Mouse (Mus musculus) CH12F3 (cell line): Measurements from ENCODE around the gene Ccdc38.
"Not testable (repeated sequence)": the region's sequence is repeated elsewhere in the genome, so short reads cannot be mapped to it uniquely, and the experiment has no call there.

Experiments
- in situ Hi-C: fragments of 300-500 bp; cut with MboI; formaldehyde crosslinking; loops from 2 replicates; pipeline ENCODE4 v1.14.3; 2020; ENCODE audit warnings: low sequenced_read_pairs

Gene Ccdc38

DNA sequence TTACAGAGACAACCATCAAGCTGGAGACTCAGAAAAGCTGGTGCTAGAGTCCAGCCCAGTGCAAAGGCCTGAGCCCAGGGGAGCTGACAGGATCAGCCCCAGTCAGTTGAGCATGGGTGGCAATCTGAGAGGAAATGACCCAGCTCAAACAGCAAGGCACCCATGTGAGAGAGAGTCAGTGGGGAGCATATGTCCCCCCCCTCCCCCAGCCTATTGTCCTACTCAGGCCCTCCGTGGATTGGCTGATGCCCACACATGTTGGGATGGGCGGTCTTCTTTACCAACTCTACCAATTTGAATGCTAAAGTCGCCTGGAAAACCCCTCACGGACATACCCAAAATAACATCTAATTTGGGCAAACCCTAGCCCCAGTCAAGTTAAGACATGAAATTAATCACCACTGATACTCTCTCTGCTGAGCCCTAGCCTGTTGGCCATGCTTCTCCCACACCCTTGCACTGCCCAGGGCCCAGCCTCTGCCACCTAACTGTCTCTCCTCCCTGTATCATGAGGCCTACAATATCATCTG is 7.4 kb downstream of the Ccdc38 start:
- in situ Hi-C loops, result no loop called here

DNA sequence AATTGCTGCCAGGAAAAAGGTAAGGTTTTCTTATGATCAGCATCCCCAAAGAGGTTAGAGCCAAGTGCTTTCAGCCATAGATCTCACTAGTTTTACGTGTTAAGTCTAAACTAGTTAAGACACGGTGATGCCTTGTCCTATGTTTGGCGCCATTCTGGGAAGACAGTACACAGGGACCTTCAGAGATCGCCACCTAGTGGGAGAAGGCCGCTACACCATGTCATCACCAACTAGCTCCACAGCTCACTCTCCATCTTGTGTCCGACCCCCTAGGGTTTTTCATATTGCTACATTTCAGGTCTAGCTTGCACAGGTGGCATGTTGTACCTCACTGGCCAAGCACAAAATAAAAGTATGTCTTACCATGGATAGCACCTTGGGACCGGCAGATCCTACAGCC is 8.6 kb downstream of the Ccdc38 start:
- in situ Hi-C loops, result no loop called here

DNA sequence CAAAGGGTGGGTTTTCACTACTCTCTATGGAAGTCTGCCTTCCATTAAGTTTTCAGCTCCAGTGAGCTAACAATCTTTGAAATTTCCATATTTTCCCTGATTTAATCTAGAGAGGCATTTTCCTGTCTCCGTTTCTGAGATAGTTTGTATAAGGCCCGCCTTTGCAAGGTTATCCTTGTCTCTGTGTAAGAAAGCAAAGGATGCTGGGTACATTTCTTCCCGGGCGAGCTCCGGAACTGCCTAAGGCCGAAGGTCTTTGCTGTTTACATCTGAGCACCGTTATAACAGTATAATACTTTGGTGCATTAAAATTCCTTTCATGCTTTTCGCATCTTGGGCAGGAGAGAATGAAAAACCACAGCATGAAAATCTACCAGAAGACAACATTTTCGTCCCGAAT is 9.4 kb downstream of the Ccdc38 start:
- in situ Hi-C loops, result no loop called here

DNA sequence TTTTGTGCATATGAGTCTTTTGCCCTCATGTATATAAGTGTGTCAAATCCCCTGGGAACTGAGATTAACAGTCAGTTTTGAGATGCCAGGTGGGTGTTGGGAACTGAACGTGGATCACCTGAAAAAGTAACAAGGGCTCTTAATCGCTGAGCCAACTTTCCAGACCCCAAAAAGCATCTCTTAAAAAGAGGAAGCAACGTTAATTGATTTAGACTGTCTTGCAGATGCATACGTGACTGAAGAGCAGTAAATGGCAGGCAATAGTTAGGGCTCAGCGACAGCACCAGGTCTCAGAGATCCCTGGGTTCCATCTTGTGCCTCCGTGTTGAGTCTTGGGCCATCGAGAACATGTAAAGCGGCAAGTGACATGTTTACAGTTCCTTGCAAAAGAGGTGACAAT is 12.2 kb downstream of the Ccdc38 start:
- in situ Hi-C loops, result no loop called here

DNA sequence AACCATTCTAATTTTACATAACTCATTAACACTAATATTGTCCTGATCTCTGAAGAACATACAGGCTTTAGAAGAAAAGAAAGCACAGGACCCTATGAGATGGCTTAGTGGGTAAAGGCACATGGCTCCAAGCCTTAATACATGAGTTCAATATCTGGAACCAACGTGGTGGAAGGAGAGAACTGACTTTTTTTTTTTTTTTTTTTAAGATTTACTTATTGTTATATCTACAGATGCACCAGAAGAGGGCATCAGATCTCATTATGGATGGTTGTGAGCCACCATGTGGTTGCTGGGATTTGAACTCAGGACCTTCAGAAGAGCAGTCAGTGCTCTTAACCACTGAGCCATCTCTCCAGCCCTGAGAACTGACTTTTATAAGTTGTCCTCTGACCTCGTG is 17.5 kb downstream of the Ccdc38 start:
- in situ Hi-C loops, result not testable (repeated sequence)

DNA sequence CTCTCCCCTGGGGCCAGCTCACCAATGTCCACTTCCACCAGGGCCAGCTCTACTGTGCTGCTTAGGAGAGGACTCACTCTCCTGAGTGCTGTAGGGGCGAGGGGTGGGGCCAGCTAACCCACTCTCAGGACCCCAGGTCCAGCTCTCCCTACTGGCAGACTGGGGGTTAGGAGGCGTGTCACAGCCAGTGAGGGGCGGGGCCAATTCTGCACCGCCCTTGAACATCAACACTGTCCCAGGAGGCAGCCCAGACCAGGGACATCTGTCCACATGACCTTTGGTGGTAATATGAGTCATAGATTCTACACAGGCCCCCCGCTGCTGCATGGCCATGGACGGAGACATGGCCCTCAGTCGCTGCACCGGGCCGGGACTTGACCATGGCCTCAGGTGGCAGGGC is 19.4 kb downstream of the Ccdc38 start:
- in situ Hi-C loops, result no loop called here

DNA sequence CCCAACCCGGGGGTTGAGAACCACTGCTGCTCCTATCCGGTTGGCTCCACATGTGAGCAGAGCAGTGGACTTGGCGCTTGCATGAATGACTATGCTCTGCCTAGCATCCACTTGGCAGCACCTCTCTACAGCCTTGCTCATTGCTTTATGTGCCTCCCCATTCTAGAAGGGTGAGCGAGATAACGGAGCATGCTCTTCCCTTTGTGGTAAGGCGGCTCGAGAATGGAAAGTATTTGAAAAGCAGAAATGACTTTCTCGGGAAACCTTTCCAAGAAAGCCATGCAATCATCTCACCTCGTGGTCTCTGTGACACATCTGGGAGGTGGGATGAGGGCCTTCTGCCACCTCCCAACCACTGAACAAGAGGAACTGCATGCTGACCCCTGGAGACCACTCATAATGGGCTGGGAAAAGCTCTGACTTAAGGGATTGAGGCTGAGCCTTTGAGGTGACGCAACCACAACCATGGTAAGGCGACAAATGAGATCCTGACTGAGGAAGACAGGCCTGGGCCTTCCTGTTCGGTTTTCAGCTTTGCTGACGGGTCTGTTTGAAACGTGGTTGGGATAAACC is 24.2 kb downstream of the Ccdc38 start:
- in situ Hi-C loops, result no loop called here

DNA sequence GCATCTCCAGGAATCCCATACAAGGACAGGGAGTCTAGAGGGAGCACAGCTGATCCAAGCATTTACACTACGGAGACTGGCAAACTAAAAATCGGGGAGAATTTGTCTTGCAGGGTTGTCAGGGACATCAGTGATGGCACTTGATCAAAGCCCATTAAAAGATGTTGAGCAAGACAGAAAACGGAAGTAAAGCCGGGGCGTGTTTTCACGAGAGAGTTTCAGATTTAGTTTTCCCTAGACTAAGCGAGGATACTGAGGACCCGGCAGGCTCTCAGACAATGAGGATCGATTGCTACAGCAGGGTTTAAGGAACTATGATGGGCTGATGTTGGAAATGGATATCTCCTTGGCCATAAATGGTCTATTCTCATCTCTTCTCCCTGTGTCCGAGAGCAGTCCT is 26.6 kb downstream of the Ccdc38 start:
- in situ Hi-C loops, result no loop called here

DNA sequence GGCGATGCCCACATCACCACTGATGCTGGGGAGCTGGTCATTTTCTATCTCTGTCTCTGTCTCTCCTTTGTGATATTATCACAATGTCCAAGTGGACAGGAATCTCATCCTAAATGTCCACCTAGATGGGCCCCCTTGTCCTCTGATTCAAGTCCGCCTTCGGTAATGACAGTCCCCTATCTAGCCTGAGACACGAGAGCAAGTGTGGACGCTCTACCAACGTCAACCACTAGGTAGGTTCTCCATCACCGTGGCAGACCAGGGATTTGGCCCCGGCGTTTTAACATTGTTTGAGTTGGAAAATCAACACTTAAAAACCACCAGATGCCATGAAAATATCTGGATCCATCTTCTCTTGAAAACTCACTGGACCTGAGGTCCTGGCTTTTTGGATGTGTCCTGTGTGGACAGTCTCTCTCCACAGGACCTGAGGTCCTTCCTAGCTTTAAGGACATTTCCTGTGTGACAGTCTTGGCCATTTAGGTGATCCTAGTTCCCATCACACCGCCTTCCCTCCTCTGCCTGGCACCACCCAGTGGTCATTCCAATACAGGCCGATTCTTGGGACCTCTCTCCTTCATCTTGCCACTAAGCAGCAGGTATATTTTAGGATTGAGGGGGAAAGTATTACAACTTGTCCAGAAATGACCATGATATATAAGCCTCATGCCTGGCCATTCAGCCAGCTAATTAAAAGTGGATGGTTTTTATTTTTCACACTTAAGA is 27.6 kb downstream of the Ccdc38 start:
- in situ Hi-C loops, result no loop called here

DNA sequence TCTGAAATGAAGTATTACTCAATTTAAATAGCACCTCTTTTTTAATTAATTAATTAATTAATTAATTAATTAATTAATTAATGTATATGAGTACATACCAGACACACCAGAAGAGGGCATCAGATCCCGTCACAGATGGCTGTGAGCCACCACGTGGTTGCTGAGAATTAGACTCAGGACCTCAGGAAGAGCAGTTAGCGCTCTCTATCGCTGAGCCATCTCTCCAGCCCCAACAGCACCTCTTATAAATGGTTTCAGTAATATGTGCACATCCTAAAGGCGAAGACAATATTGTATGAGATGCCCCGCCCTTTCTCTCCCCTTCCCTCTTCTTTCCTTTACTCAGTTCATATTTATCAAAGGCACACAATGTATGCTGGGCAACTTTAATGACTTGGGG is 28.2 kb downstream of the Ccdc38 start:
- in situ Hi-C loops, result no loop called here

DNA sequence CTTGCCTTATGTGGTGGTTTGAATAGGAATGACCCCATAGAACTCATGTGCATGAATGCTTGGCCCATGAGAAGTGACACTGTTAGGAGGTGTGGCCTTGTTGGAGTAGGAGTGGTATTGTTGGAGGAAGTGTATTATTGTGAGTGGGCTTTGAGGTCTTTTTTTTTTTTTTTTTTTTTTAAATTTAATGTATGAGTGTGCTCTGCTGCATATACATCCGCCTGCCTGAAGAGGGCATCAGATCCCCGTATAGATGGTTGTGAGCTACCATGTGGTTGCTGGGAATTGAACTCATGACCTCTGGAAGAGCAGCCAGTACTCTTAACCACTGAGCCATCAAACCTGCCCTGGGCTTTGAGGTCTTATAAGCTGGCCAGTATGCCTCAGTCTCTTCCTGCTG is 31.8 kb downstream of the Ccdc38 start:
- in situ Hi-C loops, result no loop called here

DNA sequence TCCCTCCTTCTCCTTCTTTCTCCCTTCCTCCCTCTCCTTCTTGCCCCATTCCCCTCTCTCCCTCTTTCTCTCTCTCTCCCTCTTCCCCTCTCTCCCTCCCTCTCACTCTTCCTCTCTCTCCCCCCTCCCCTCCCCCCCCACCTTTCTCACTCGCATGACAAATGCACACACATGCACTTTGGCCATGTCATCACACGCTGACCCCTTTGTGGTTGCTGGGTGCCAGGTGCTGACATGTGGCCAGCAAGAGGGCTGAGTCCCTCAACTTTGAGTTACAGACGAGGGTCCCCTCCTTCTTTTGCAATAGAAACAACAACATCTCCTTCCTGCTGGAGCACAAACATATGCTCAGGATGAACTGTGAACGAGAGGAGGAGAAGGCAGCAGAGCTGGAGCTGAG is 34.5 kb downstream of the Ccdc38 start:
- in situ Hi-C loops, result loop anchor here (25.0 kb wide), 1 partner anchor 513 kb away; no protein-coding TSS in a partner anchor

DNA sequence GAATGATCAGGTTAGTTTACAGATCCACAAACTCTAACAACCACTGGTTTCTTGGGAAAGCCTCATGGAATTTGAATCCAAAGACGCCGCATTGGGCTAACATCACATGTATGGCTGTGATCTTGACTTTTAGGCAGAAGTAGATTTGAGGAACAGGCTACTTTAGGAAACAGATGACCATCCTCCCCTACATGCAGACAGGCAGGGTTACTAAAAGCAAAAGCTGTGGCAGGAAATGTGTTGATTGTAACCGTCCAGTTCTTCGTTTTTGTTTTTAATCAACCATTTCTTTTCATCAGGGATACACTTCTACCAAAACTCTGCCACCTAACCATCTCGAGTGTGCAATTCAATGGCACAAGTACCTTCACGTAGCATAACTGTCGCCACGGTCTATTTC is 35.5 kb downstream of the Ccdc38 start:
- in situ Hi-C loops, result loop anchor here (25.0 kb wide), 1 partner anchor 514 kb away; no protein-coding TSS in a partner anchor

DNA sequence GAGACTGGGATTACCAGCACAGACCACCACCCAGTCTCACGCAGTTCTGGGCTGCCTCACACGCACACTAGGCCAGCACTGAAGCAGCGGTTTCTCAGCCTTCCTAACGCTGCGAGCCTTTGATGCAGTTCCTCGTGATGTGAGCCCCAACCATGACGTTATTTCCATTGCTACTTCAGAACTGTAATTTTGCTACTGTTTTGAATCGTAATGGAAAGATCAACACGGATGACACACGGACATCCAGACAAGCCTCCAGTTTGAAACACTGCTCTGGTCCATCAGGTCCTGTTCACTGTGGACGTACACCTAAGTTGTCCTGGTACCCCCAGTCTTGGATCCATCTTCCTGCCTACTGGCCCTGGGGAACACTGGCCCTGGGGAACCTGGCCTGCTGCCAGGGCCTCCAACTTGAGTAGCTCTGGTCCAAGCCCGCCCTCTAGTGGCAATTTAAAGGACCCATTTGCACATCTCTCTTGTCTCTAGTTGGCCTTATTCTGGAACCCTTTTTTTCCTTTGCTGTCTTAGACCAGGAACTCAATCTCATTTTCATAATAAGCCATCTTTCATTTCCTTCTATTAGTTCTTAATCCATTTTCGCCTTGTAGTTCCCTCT is 36.9 kb downstream of the Ccdc38 start:
- in situ Hi-C loops, result loop anchor here (25.0 kb wide), 1 partner anchor 515 kb away; no protein-coding TSS in a partner anchor

DNA sequence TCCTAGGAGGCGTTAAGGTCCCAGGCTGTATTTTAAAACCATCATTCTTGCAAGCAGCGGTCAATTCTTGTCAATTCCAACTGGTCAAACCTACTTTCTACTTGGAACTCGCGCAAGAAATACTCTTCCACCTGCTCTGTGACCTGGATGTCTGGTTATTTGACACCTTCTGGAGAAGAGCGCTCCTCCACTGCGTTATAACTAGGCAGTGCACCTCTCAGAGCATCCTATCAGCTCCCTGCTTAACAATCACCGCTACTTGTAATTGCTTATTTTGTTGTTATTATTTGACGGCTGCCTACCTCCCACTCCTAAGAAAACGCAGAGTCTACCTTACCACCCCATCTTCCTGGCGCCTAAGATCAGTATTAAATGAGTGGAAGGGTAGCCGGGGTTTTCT is 48.4 kb downstream of the Ccdc38 start:
- in situ Hi-C loops, result loop anchor here (25.0 kb wide), 1 partner anchor 526 kb away; no protein-coding TSS in a partner anchor

DNA sequence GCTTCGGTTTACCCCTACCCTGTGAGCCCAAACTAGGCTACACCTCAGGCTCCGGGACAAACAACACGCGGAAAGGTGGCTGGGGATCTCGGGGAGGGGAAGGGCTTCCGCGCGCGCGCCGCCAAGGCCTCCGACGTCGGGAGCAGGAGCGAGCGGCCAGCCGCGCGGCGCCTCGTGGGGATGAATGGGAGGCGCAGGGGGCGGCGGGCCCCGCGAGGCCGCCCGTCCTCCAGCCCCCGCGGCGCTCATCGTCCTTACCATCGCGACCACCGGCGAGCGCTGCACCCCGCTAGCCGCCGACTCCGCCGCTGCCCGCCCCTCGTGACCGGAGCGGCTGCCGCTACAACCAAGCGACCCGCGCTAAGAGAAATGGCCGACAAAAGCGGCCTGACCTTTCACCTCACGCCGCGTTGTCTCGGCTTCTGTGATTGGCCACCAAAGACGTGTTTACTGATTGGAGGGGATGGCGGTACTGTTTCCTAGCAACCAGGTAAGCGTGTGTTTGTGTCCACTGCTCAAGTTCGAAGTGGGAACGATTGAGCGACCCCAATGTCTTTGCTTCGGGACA is 48.9 kb downstream of the Ccdc38 start, which contains the start of gene Snrpf:
Gene Snrpf, minus strand, starts transcription at position 426 of the 568 bp plus-strand sequence.
- in situ Hi-C loops, result loop anchor here (25.0 kb wide), 1 partner anchor 527 kb away; no protein-coding TSS in a partner anchor

DNA sequence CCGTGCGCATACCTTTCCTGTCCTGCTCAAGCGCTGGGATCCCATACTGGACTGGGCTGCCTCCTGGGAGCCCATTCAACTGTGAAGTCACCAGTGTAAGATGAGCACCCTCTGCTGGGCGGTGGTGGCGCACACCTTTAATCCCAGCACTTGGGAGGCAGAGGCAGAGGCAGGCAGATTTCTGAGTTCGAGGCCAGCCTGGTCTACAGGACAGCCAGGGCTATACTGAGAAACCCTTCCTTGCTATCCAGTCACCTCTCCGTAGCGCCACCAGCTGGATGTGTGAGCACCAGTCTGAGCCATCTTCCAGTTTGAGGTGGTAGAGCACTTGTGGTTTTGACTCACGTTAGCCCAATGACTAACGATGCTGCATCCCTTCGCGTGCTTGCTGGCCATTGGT is 52.0 kb downstream of the Ccdc38 start:
- in situ Hi-C loops, result loop anchor here (25.0 kb wide), 1 partner anchor 530 kb away; no protein-coding TSS in a partner anchor

DNA sequence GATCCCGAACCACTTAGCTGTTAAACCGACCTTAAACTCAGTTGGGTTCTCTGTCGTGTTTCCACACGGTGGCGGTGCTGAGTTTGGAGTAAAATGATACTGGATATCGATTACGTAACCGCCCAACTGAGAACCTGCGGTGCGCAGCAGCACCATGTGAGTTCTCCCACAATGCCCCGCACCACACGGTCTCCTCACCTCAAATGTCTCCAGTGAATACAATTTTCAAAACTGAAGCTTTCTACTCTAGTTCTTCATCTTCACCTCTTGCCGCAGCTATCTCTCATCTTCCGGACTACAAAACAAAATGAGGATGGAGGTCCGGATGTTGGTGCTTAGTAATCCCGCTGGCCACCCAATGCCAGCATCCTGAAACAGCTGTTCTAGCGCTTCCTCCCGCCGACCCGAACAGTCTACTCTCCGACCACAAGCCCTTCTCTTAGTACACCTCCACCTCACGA is 53.6 kb downstream of the Ccdc38 start:
- in situ Hi-C loops, result loop anchor here (25.0 kb wide), 1 partner anchor 532 kb away; no protein-coding TSS in a partner anchor

DNA sequence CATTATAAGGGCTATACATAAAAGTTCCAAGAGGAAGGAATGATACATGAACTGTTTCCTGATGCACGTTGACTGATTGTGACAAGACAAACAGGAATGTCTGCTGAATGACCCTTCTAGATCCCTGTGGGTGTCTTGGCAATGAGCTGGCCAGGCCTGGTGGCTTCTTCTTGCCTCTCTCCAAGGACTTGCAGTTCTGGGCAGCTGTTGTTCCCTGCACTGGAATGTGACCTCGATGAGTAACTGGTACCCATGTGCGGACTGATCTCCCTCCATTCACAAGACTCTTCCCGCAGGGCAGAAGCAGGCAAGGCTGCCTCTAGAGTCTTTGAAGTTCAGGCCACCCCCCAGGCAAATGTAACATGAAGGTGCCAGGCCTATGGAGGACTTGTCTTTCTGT is 55.4 kb downstream of the Ccdc38 start:
- in situ Hi-C loops, result loop anchor here (25.0 kb wide), 1 partner anchor 534 kb away; no protein-coding TSS in a partner anchor

DNA sequence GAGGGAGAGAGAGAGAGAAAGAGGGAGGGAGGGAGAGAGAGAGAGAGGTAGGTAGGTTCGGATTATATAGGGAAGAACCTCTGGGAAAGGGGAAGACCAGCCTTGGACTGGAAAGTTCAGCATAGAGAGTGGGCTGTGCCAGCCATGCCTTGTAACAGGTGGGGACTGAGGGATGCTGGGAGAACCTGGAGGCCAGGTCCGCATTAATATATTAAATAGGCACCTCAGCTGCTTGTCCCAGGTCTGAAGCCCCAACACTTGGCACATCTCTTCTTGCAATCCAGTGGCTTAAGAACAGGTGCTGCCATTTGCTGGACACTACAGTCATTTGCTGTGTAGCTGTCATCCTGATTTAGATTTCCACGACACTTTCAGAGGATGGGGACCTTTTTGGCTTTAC is 56.2 kb downstream of the Ccdc38 start:
- in situ Hi-C loops, result loop anchor here (25.0 kb wide), 1 partner anchor 534 kb away; no protein-coding TSS in a partner anchor

DNA sequence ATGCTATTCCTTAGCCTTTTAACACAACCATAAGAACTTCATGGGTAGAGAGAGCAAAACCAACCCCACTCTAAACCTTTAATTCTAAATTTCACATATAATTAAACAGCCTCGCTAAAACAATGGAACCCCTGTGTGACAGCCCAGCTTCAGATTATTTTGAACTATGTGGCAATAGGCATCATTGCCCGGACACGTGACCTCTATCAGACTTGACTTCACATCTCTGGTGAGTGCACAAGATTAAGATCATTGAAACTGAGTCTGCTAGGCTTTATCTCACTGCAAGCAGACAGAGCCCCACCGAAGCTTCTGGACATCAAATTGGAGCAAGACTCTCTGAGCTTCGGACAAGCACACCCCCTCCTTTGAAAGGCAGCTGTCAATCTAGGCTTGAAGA is 61.9 kb downstream of the Ccdc38 start:
- in situ Hi-C loops, result loop anchor here (10.0 kb wide), 1 partner anchor 162 kb away; no protein-coding TSS in a partner anchor
